Comparison of ENCODE assay signal across 8 mouse cellular contexts in genomic region chr11:93995111-93995719, GRCm38 (mm10). TPM values are rescaled to one million over a fixed set of nuclear protein-coding genes. Genes with fewer than 3 reads are reported as not detected.
DNase-seq lines count a peak whose midpoint lies in the region; ATAC-seq lines count a peak whose summit lies in the region.

No protein-coding gene starts in this region.

- H3K4me1 ChIP-seq in forebrain, embryonic 10.5 days: peaks cover 34% of the 10 kb centered on the region
- peaks cover 10 to 13% of the 10 kb centered on the region in 2 experiments for H3K4me1 ChIP-seq in heart, embryonic 14.5 days (ENCODE audit: control insufficient read depth in 2 of 2, insufficient read depth in 2 of 2, low read length in 2 of 2)
- peaks cover 45% of the 10 kb centered on the region for H3K4me1 ChIP-seq in liver, embryonic 12.5 days
- peaks cover 14% of the 10 kb centered on the region for H3K4me1 ChIP-seq in stomach, embryonic 14.5 days (ENCODE audit: control insufficient read depth, insufficient read depth, low read length)

- H3K4me3 ChIP-seq in forebrain, embryonic 10.5 days: peak overlapping the region; percentile 97
- peak overlapping the region; percentile 91 to 97 for H3K4me3 ChIP-seq in heart, embryonic 14.5 days (ENCODE audit: control insufficient read depth in 1 of 2, insufficient read depth in 1 of 2, low read depth in 1 of 2, low read length in 2 of 2)
- peak overlapping the region; percentile 95 for H3K4me3 ChIP-seq in liver, embryonic 12.5 days
- H3K4me3 ChIP-seq in stomach, embryonic 14.5 days (ENCODE audit: low read depth, low read length): peak overlapping the region; percentile 91

- DNase-seq in CD8-positive naive resting alpha-beta T cell, adult 2 months (ENCODE audit: low read depth in 2 of 2, low spot score in 2 of 2): peak; percentile 82 to 83
- DNase-seq in c-Kit-positive CD71-negative TER-119-negative erythroid progenitor cells, embryonic 14.5 days (ENCODE audit: low read depth): peak; percentile 85
- peak; percentile 32 for DNase-seq in forebrain, embryonic 10.5 days (ENCODE audit: extremely low spot score, low spot score)
- peak; percentile 90 for DNase-seq in kidney, postnatal 14 days
- DNase-seq in naive thymus-derived CD4-positive, alpha-beta T cell, adult 2 months (ENCODE audit: low read depth): peak; percentile 91

- peak overlapping the region; percentile 66 for H3K4me2 ChIP-seq in heart, embryonic 14.5 days (ENCODE audit: low read length)
- peak overlapping the region; percentile 99 for H3K4me2 ChIP-seq in liver, embryonic 12.5 days
- peak overlapping the region; percentile 82 for H3K4me2 ChIP-seq in stomach, embryonic 14.5 days (replicated peaks; ENCODE audit: low read depth, low read length)

- no peaks in the 10 kb centered on the region for H3K27me3 ChIP-seq in forebrain, embryonic 10.5 days (ENCODE audit: poor library complexity, severe bottlenecking)
- H3K27me3 ChIP-seq in heart, embryonic 14.5 days (ENCODE audit: control insufficient read depth, insufficient read depth, low read length): no peaks in the 10 kb centered on the region
- H3K27me3 ChIP-seq in liver, embryonic 12.5 days (replicated peaks): no peaks in the 10 kb centered on the region
- H3K27me3 ChIP-seq in stomach, embryonic 14.5 days (ENCODE audit: control insufficient read depth, insufficient read depth, low read length): no peaks in the 10 kb centered on the region

- peak; percentile 74 for ATAC-seq in heart, embryonic 14.5 days (ENCODE audit: insufficient number of reproducible peaks, insufficient read depth, low FRiP score, low read depth)
- peak; percentile 77 for ATAC-seq in liver, embryonic 12.5 days
- ATAC-seq in stomach, embryonic 14.5 days (ENCODE audit: insufficient number of reproducible peaks, insufficient read depth, low FRiP score, low read depth): peak; percentile 77

- no peaks in the 10 kb centered on the region for H3K36me3 ChIP-seq in forebrain, embryonic 10.5 days (replicated peaks)
- H3K36me3 ChIP-seq in heart, embryonic 14.5 days (ENCODE audit: control insufficient read depth, insufficient read depth, low read length): no peaks in the 10 kb centered on the region
- peaks cover 5% of the 10 kb centered on the region; the same call in 1 of the 2 replicates for H3K36me3 ChIP-seq in liver, embryonic 12.5 days
- no peaks in the 10 kb centered on the region for H3K36me3 ChIP-seq in stomach, embryonic 14.5 days (ENCODE audit: control insufficient read depth, insufficient read depth, low read length)

- H3K9ac ChIP-seq in heart, embryonic 14.5 days (ENCODE audit: low read length): peak overlapping the region; percentile 93
- peak overlapping the region; percentile 79 for H3K9ac ChIP-seq in liver, embryonic 12.5 days
- peak overlapping the region; percentile 53 for H3K9ac ChIP-seq in stomach, embryonic 14.5 days (replicated peaks; ENCODE audit: low read depth, low read length)

- no peaks in the 10 kb centered on the region for H3K9me3 ChIP-seq in forebrain, embryonic 10.5 days
- H3K9me3 ChIP-seq in heart, embryonic 14.5 days (ENCODE audit: control insufficient read depth, low read length): no peaks in the 10 kb centered on the region
- H3K9me3 ChIP-seq in liver, embryonic 12.5 days (replicated peaks): no peaks in the 10 kb centered on the region
- no peaks in the 10 kb centered on the region for H3K9me3 ChIP-seq in stomach, embryonic 14.5 days (ENCODE audit: control insufficient read depth, low read depth, low read length)

- WGBS in forebrain, embryonic 10.5 days: 11% methylated on average over 15 of the region's 15 CpGs
- 2% methylated on average over 15 of the region's 15 CpGs for WGBS in heart, embryonic 14.5 days
- 4% methylated on average over 15 of the region's 15 CpGs for WGBS in liver, embryonic 12.5 days (ENCODE audit: insufficient replicate concordance)
- 5% methylated on average over 15 of the region's 15 CpGs for WGBS in stomach, embryonic 14.5 days

- H3K27ac ChIP-seq in forebrain, embryonic 10.5 days: peak overlapping the region; percentile 94
- H3K27ac ChIP-seq in heart, embryonic 14.5 days (replicated peaks in 1 of 2; ENCODE audit: control insufficient read depth in 1 of 2, insufficient read depth in 1 of 2, low read depth in 2 of 2, low read length in 2 of 2): peak overlapping the region; percentile 100
- H3K27ac ChIP-seq in liver, embryonic 12.5 days: peak overlapping the region; percentile 100
- H3K27ac ChIP-seq in stomach, embryonic 14.5 days (ENCODE audit: low read length): peak overlapping the region; percentile 98

RNA-seq across cellular contexts. Expression of gene Spag9, which starts 0.7 kb away (rescaled TPM):
- 51.3 and 51.5 TPM in 2 replicates for polyA plus RNA-seq in forebrain, embryonic 10.5 days (2016; fragmentation: Nextera tagmentation; extraction: Ambion mirVana)
- 54.5 and 63.8 TPM in 2 replicates for polyA plus RNA-seq in heart, embryonic 14.5 days (2014; fragmentation: Nextera tagmentation; extraction: Ambion mirVana)
- 18.0 and 19.6 TPM in 2 replicates for polyA plus RNA-seq in liver, embryonic 12.5 days (2016; fragmentation: Nextera tagmentation; extraction: Ambion mirVana)
- polyA plus RNA-seq in stomach, embryonic 14.5 days (2014; fragmentation: Nextera tagmentation; extraction: Ambion mirVana): 61.7 and 63.4 TPM in 2 replicates

RNA-seq across cellular contexts. Expression of gene Nme1, which starts 26.9 kb away (rescaled TPM):
- polyA plus RNA-seq in forebrain, embryonic 10.5 days (2016; fragmentation: Nextera tagmentation; extraction: Ambion mirVana): 357 and 379 TPM in 2 replicates
- polyA plus RNA-seq in heart, embryonic 14.5 days (2014; fragmentation: Nextera tagmentation; extraction: Ambion mirVana): 93.3 and 94.9 TPM in 2 replicates
- polyA plus RNA-seq in liver, embryonic 12.5 days (2016; fragmentation: Nextera tagmentation; extraction: Ambion mirVana): 195 and 224 TPM in 2 replicates
- polyA plus RNA-seq in stomach, embryonic 14.5 days (2014; fragmentation: Nextera tagmentation; extraction: Ambion mirVana): 154 and 155 TPM in 2 replicates

RNA-seq across cellular contexts. Expression of gene Gm20390, which starts 27.1 kb away (rescaled TPM):
- 514 and 520 TPM in 2 replicates for polyA plus RNA-seq in forebrain, embryonic 10.5 days (2016; fragmentation: Nextera tagmentation; extraction: Ambion mirVana)
- polyA plus RNA-seq in heart, embryonic 14.5 days (2014; fragmentation: Nextera tagmentation; extraction: Ambion mirVana): 237 and 241 TPM in 2 replicates
- 264 and 272 TPM in 2 replicates for polyA plus RNA-seq in liver, embryonic 12.5 days (2016; fragmentation: Nextera tagmentation; extraction: Ambion mirVana)
- polyA plus RNA-seq in stomach, embryonic 14.5 days (2014; fragmentation: Nextera tagmentation; extraction: Ambion mirVana): 357 and 372 TPM in 2 replicates

RNA-seq across cellular contexts. Expression of gene Nme2, which starts 39.2 kb away (rescaled TPM):
- 144 and 159 TPM in 2 replicates for polyA plus RNA-seq in forebrain, embryonic 10.5 days (2016; fragmentation: Nextera tagmentation; extraction: Ambion mirVana)
- polyA plus RNA-seq in heart, embryonic 14.5 days (2014; fragmentation: Nextera tagmentation; extraction: Ambion mirVana): 396 and 422 TPM in 2 replicates
- 76.4 and 76.8 TPM in 2 replicates for polyA plus RNA-seq in liver, embryonic 12.5 days (2016; fragmentation: Nextera tagmentation; extraction: Ambion mirVana)
- 235 and 237 TPM in 2 replicates for polyA plus RNA-seq in stomach, embryonic 14.5 days (2014; fragmentation: Nextera tagmentation; extraction: Ambion mirVana)

Comparison
In these comparisons a context has a peak if more than half of its experiments do, and no peak if none do; other contexts are left out.
1. Peak in every context shown above with its lines: DNase-seq, ATAC-seq, H3K4me3 ChIP-seq and H3K27ac ChIP-seq.
2. DNase-seq: peak in every context shown above with its lines; median percentile 91 in naive thymus-derived CD4-positive, alpha-beta T cell, adult 2 months; 90 in kidney, postnatal 14 days; 85 in c-Kit-positive CD71-negative TER-119-negative erythroid progenitor cells, embryonic 14.5 days; 82 in CD8-positive naive resting alpha-beta T cell, adult 2 months; 32 in forebrain, embryonic 10.5 days.